Mouse (Mus musculus): ENCODE data around the gene Ubtd1. TPM values are rescaled to one million over a fixed set of nuclear protein-coding genes. Genes with fewer than 3 reads are reported as not detected.

Ubtd1 gene
- 0.52 TPM for polyA plus RNA-seq (2014; fragmentation: Illumina TruSeq; extraction: RNeasy Lipid Tissue Mini Kit (QIAGEN cat#74804); ENCODE audit: low read depth, low replicate concordance)

DNA sequence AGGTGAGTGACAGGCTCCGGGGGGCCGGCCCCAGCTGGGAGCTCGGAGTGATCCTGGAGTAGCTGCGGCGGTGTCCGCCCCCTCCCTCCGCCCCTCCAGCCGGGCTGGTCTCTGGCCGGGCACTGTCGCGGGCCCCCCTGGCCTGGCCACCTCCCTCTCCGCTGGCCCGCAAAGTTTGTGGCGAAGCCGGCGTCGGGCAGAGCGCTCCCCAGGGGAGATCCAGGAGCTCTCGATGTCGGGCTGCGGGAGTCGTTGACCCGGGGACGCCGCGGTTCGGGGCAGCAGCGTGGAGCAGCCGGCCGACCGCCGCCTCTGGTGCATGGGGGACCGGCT lies at the start of gene Ubtd1:
TSS of gene Ubtd1 (plus strand) at position 169 of the 333 bp plus-strand sequence.

GRCm38 (mm10) chr19:41933179-41934086 lies 48.1 kb upstream of the Ubtd1 start, which contains the start of the genes Exosc1 and Zdhhc16:
Gene Exosc1, minus strand, starts transcription at chr19:41933423.
Gene Zdhhc16, plus strand, starts transcription at chr19:41933480.

DNA sequence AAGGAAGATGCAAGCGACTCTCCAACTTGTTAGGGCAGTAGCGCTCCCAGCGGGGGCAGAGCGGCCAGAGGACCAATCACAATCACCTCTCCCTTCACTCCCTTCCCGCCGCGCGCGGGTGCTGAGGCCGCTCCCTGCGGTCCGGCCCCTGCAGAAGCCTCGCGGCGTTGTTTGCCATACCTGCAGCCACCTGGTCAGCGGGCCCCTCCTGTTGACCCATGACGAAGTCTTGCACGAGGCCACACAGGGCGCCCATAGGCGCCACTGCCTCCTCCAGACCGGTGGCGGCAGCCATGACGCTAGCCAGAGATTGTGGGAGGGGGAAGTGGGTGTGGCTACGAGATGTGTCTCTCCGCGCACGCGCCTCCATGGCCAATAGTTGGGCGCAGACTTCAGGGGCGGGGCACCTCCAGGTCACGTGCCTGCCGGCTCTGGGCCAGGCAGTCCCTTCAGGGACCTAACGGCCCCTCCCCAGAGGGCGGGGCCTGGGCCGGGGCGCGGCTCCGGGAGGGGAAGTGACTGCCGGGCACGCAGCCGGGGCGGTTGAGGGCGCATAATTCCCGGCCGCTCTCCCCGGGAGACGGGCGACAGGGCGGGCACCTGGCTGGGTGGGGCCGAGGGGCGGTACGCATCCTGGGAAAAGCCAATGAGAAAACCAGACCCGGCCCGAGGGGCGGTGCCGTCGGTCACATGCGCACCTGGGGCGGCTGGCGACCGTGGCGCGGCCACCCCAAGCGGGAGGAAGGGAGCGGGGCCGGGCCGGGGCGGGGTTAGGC lies 556 bp upstream of the Ubtd1 start, which contains the start of gene Mms19:
TSS of gene Mms19 (minus strand) at position 339 of the 776 bp plus-strand sequence.

GRCm38 (mm10) chr19:42035456-42036248 lies 54.1 kb downstream of the Ubtd1 start, which contains the start of gene Ankrd2:
Gene Ankrd2, plus strand, starts transcription at chr19:42036000.

DNA sequence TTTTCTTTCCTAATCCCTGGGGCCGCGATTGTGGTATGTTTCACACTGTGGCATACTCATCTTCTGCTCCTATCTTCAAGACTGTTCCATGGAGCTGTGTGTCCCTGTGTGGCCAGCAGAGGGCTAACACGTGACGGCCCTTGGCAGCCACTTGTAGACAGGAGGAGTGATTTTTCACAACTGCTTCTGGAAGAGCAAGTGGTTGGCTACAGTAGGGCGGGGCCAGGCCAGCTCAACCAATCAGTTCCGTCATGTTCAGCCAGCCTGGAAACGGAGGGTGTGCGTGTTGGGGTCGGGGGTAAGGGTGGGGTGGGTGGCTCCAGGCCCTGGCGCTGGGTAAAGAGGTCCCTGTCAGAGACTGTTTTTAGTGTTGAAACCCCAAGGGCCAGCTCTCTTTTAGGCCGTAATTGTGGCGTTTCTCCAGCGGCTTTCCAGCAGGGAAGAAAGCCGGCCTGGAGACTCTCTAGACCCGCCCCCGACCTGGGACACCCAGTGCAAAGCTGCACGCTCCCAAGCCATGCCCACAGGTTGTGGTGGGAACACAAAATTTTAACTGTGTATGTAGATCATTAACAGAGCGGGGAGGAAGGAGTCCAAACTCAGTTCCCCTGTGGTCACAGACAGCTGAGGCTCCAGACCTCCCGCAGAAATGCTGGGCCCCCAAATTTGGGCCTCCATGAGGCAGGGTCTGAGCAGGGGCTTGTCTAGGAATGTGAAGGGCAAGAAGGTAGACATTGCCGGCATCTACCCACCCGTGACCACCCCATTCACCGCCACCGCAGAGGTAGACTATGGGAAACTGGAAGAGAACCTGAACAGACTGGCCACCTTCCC lies 63.9 kb downstream of the Ubtd1 start, which contains the start of gene Hoga1:
TSS of gene Hoga1 (plus strand) at position 342 of the 834 bp plus-strand sequence.

GRCm38 (mm10) chr19:42051948-42052347 lies 70.4 kb downstream of the Ubtd1 start, which contains the start of gene 4933411K16Rik:
Gene 4933411K16Rik, plus strand, starts transcription at chr19:42052248.

Other genes starting within 250 kb of the Ubtd1 start
- 0.41 TPM for gene Slit1, start 238.1 kb upstream of the Ubtd1 start, polyA plus RNA-seq (2014; fragmentation: Illumina TruSeq; extraction: RNeasy Lipid Tissue Mini Kit (QIAGEN cat#74804); ENCODE audit: low read depth, low replicate concordance)
- gene Arhgap19, start 179.7 kb upstream of the Ubtd1 start, polyA plus RNA-seq (2014; fragmentation: Illumina TruSeq; extraction: RNeasy Lipid Tissue Mini Kit (QIAGEN cat#74804); ENCODE audit: low read depth, low replicate concordance), result 5.7 TPM
- 1.3 TPM for gene Frat1, start 151.8 kb upstream of the Ubtd1 start, polyA plus RNA-seq (2014; fragmentation: Illumina TruSeq; extraction: RNeasy Lipid Tissue Mini Kit (QIAGEN cat#74804); ENCODE audit: low read depth, low replicate concordance)
- 1.4 TPM for gene Frat2, start 133.6 kb upstream of the Ubtd1 start, polyA plus RNA-seq (2014; fragmentation: Illumina TruSeq; extraction: RNeasy Lipid Tissue Mini Kit (QIAGEN cat#74804); ENCODE audit: low read depth, low replicate concordance)
- gene Rrp12, start 85.6 kb upstream of the Ubtd1 start, polyA plus RNA-seq (2014; fragmentation: Illumina TruSeq; extraction: RNeasy Lipid Tissue Mini Kit (QIAGEN cat#74804); ENCODE audit: low read depth, low replicate concordance), result 0.70 TPM
- 980 TPM for gene Pgam1, start 69.8 kb upstream of the Ubtd1 start, polyA plus RNA-seq (2014; fragmentation: Illumina TruSeq; extraction: RNeasy Lipid Tissue Mini Kit (QIAGEN cat#74804); ENCODE audit: low read depth, low replicate concordance)
- 33.2 TPM for gene Exosc1, start 48.3 kb upstream of the Ubtd1 start, polyA plus RNA-seq (2014; fragmentation: Illumina TruSeq; extraction: RNeasy Lipid Tissue Mini Kit (QIAGEN cat#74804); ENCODE audit: low read depth, low replicate concordance)
- gene Zdhhc16, start 48.3 kb upstream of the Ubtd1 start, polyA plus RNA-seq (2014; fragmentation: Illumina TruSeq; extraction: RNeasy Lipid Tissue Mini Kit (QIAGEN cat#74804); ENCODE audit: low read depth, low replicate concordance), result 30.8 TPM
- gene Mms19, start 606 bp upstream of the Ubtd1 start, polyA plus RNA-seq (2014; fragmentation: Illumina TruSeq; extraction: RNeasy Lipid Tissue Mini Kit (QIAGEN cat#74804); ENCODE audit: low read depth, low replicate concordance), result 13.2 TPM
- not detected for gene Ankrd2, start 54.2 kb downstream of the Ubtd1 start, polyA plus RNA-seq (2014; fragmentation: Illumina TruSeq; extraction: RNeasy Lipid Tissue Mini Kit (QIAGEN cat#74804); ENCODE audit: low read depth, low replicate concordance)
- gene Hoga1, start 63.8 kb downstream of the Ubtd1 start, polyA plus RNA-seq (2014; fragmentation: Illumina TruSeq; extraction: RNeasy Lipid Tissue Mini Kit (QIAGEN cat#74804); ENCODE audit: low read depth, low replicate concordance), result 0.35 TPM
- gene 4933411K16Rik, start 70.5 kb downstream of the Ubtd1 start, polyA plus RNA-seq (2014; fragmentation: Illumina TruSeq; extraction: RNeasy Lipid Tissue Mini Kit (QIAGEN cat#74804); ENCODE audit: low read depth, low replicate concordance), result not detected
- 2.4 TPM for gene Morn4, start 104.6 kb downstream of the Ubtd1 start, polyA plus RNA-seq (2014; fragmentation: Illumina TruSeq; extraction: RNeasy Lipid Tissue Mini Kit (QIAGEN cat#74804); ENCODE audit: low read depth, low replicate concordance)
- gene Pi4k2a, start 108.7 kb downstream of the Ubtd1 start, polyA plus RNA-seq (2014; fragmentation: Illumina TruSeq; extraction: RNeasy Lipid Tissue Mini Kit (QIAGEN cat#74804); ENCODE audit: low read depth, low replicate concordance), result 13.7 TPM
- 8.3 TPM for gene Avpi1, start 147.3 kb downstream of the Ubtd1 start, polyA plus RNA-seq (2014; fragmentation: Illumina TruSeq; extraction: RNeasy Lipid Tissue Mini Kit (QIAGEN cat#74804); ENCODE audit: low read depth, low replicate concordance)
- gene Marveld1, start 165.6 kb downstream of the Ubtd1 start, polyA plus RNA-seq (2014; fragmentation: Illumina TruSeq; extraction: RNeasy Lipid Tissue Mini Kit (QIAGEN cat#74804); ENCODE audit: low read depth, low replicate concordance), result 11.5 TPM
- gene Zfyve27, start 182.2 kb downstream of the Ubtd1 start, polyA plus RNA-seq (2014; fragmentation: Illumina TruSeq; extraction: RNeasy Lipid Tissue Mini Kit (QIAGEN cat#74804); ENCODE audit: low read depth, low replicate concordance), result 8.1 TPM
- not detected for gene Sfrp5, start 220.5 kb downstream of the Ubtd1 start, polyA plus RNA-seq (2014; fragmentation: Illumina TruSeq; extraction: RNeasy Lipid Tissue Mini Kit (QIAGEN cat#74804); ENCODE audit: low read depth, low replicate concordance)